Mouse (Mus musculus) small intestine, adult 2 months (tissue): ENCODE measurements around the gene Irx2. TPM values are rescaled to one million over a fixed set of nuclear protein-coding genes. Genes with fewer than 3 reads are reported as not detected.

Experiments
- H3K27ac ChIP-seq: fragments of 200-500 bp; 2 replicates; pipeline ENCODE4 v1.5.1; 2012; ENCODE audit warnings: low read depth, low read length, control low read depth, inconsistent platforms; ENCODE audit not compliant: insufficient read depth
- H3K27me3 ChIP-seq: fragments of 200-500 bp; 2 replicates; pipeline ENCODE4 v1.6.1; 2012; ENCODE audit warnings: mild to moderate bottlenecking, moderate library complexity, low read length, inconsistent platforms; ENCODE audit not compliant: control insufficient read depth, insufficient read depth
- H3K36me3 ChIP-seq: fragments of 200-500 bp; 2 replicates; pipeline ENCODE4 v1.6.1; 2012; ENCODE audit warnings: mild to moderate bottlenecking, low read length, control low read depth, inconsistent platforms; ENCODE audit not compliant: control insufficient read depth, insufficient read depth
- H3K4me1 ChIP-seq: fragments of 200-500 bp; 2 replicates; pipeline ENCODE4 v1.6.1; 2012; ENCODE audit warnings: low read length, inconsistent platforms, mixed read lengths; ENCODE audit not compliant: control insufficient read depth, insufficient read depth, insufficient read length
- H3K4me3 ChIP-seq: fragments of 200-500 bp; 2 replicates; pipeline ENCODE4 v1.5.1; 2012; ENCODE audit warnings: low read depth, mild to moderate bottlenecking, control low read depth, inconsistent platforms, low read length, moderate library complexity
- CTCF ChIP-seq: fragments of 200-500 bp; IDR thresholded peaks from 2 replicates; pipeline ENCODE4 v1.5.1; 2012; ENCODE audit warnings: low read depth, mild to moderate bottlenecking, control low read depth, inconsistent platforms, low read length, moderate library complexity, mixed read lengths; ENCODE audit not compliant: insufficient replicate concordance, insufficient read length; ENCODE audit errors: extremely low read depth
- POLR2A ChIP-seq: fragments of 200-500 bp; IDR thresholded peaks from 2 replicates; pipeline ENCODE4 v1.6.1; 2012; ENCODE audit warnings: low read depth, mild to moderate bottlenecking, control low read depth, inconsistent platforms, low read length, moderate library complexity
- WGBS: fragments of 180-500 bp; shearing (Covaris S2); methylation state at CpG from one replicate; pipeline ENCODE4 v1.1.7; 2018; 5-methylcytosine and 5-hydroxymethylcytosine counted together
- polyA plus RNA-seq: library from polyadenylated mRNA; depleted of rRNA; stranded (reverse); fragments of >200 nt; gene quantifications from 2 replicates; pipeline ENCODE4 v1.2.3, GENCODE M21; 2012; rRNA removed

Irx2 gene
- polyA plus RNA-seq = 0.51 TPM in 1 of 2 replicates, not detected in the other

- Histone ChIP-seq H3K36me3 (no peaks in the 10 kb centered on the region), H3K27me3 (peaks cover 69% of the 10 kb centered on the region), H3K27ac (no peak within 1 kb of the TSS), H3K4me1 (peaks cover 3% of the 10 kb centered on the region; the same call in 1 of the 2 replicates), H3K4me3 (peak within 1 kb of the TSS; percentile 41)
- WGBS = 1% methylated on average over 45 of the region's 45 CpGs
- TF ChIP-seq CTCF = no peak
- TF ChIP-seq POLR2A = no peak
These were observed at the start of gene Irx2 for GRCm38 (mm10) chr13:72628462-72628916. TSS of gene Irx2 (plus strand) at chr13:72628820.

DNA sequence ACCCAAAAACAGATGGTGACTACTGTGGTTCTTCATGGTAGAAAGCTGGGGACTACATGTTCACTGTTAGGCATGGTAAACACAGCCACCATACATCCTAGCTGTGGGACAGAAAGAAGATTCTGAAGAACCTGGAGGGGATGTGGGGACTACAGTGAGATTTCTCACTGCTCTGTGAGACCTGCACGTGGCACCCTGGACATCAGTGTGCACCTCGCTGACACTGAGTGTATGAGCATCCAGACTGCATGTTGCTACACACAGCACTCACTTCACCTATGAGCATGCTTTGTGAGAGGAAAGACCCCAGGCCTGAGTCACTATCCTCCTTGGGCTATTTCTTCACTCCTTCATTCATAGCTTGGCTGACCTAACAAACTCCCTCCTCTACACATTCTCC lies 47.3 kb upstream of the Irx2 start:
- no peak for TF ChIP-seq POLR2A
- no peak overlapping the region for H3K27ac ChIP-seq
- 78% methylated on average over 2 of the region's 2 CpGs for WGBS
- H3K36me3 ChIP-seq = no peaks in the 10 kb centered on the region
- H3K4me3 ChIP-seq = no peak overlapping the region
- H3K27me3 ChIP-seq = no peaks in the 10 kb centered on the region
- no peaks in the 10 kb centered on the region for H3K4me1 ChIP-seq

DNA sequence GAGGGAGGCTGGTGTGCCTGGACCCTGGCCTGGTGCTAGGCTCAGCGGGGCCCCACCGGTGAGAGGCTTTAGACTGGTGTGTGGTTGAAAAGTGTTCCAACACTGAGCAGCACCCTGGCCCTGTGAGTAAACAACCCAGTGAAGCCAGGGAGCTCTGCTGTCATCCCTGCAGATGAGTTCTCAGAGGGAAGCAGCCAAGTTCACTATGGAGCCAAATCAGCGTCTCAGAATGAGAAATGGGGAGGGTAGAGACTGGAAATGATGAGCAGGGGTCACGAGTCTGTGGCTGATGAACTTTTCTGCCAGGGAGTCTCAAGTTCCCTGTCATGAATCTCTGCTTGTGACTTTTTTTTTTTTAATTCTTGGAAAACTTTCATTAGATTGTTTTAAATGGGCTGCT lies 36.1 kb upstream of the Irx2 start:
- Histone ChIP-seq H3K4me1 (no peaks in the 10 kb centered on the region), H3K4me3 (no peak overlapping the region), H3K27me3 (no peaks in the 10 kb centered on the region), H3K36me3 (no peaks in the 10 kb centered on the region), H3K27ac (no peak overlapping the region)
- TF ChIP-seq CTCF (no peak), POLR2A (no peak)
- 41% methylated on average over 4 of the region's 4 CpGs for WGBS

- 18% methylated on average over 6 of the region's 6 CpGs for WGBS
- Histone ChIP-seq H3K4me1 (no peaks in the 10 kb centered on the region), H3K4me3 (no peak overlapping the region), H3K36me3 (no peaks in the 10 kb centered on the region), H3K27ac (no peak overlapping the region), H3K27me3 (no peaks in the 10 kb centered on the region)
- TF ChIP-seq CTCF = no peak
- TF ChIP-seq POLR2A = no peak
These were observed 35.3 kb upstream of the Irx2 start for GRCm38 (mm10) chr13:72593310-72593709.

DNA sequence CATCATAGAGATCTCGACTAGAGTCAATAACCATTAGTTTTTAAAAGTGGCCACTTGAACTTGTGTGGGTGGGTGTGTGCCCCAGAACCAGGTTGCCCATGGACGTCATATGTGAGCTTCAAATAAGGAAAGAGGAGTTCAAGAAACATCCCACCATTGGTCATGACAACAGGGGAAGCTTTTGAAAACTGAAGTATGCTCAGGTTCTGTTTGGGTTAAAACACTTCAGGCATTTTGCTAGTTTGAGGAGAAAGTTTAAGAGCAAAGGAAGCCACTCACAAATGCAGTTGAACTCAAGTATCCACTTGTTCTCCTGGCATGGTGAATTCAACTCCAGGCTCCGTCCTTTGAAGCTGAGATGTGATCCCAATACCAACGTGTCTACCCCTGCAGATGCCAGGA lies 34.9 kb upstream of the Irx2 start:
- no peaks in the 10 kb centered on the region for H3K36me3 ChIP-seq
- H3K27me3 ChIP-seq = no peaks in the 10 kb centered on the region
- WGBS = 32% methylated on average over 4 of the region's 4 CpGs
- no peak for TF ChIP-seq POLR2A
- TF ChIP-seq CTCF = no peak
- H3K4me3 ChIP-seq = no peak overlapping the region
- no peak overlapping the region for H3K27ac ChIP-seq
- H3K4me1 ChIP-seq = no peaks in the 10 kb centered on the region

DNA sequence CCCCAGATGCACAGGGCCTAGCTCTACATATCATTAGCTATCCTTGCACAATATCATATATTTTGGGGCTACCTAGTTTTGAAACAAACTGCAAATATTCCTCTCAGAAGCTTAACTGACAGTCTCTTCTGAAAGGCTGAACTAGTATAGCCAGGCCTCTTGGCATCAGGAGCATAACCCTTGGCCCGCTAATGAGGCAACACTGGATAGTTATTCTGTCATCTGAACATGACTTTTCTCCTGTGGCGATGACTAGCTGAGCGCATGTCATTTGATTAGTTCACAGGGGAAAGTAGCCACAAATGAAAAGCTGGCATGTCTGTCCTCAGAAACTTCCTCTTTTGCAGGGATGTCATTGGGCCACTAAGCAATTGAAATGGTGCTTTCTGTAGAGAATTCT lies 29.4 kb upstream of the Irx2 start:
- no peak overlapping the region for H3K27ac ChIP-seq
- H3K4me1 ChIP-seq = no peaks in the 10 kb centered on the region
- H3K36me3 ChIP-seq = no peaks in the 10 kb centered on the region
- no peak for TF ChIP-seq CTCF
- TF ChIP-seq POLR2A = no peak
- H3K27me3 ChIP-seq = no peaks in the 10 kb centered on the region
- no peak overlapping the region for H3K4me3 ChIP-seq
- 88% methylated on average over 3 of the region's 3 CpGs for WGBS

DNA sequence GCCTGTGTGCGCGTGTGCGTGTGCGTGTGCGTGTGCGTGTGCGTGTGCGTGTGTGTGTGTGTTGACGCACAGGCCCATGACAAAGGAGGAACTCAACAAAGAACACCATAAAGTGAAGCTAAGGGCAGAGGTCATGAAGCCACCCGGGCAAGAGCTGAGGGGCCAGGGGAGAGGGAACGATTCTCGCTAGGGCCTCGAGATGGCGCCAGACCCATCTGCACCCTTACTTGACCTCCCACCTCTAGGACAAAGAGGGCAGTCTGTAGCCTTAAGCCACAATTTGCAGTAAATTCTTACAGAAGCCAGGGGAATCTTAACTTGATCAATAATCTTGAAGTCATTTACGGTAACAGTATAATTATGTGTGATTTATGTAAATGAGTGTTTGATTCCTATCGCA lies 19.9 kb upstream of the Irx2 start:
- TF ChIP-seq POLR2A (no peak), CTCF (no peak)
- H3K36me3 ChIP-seq = no peaks in the 10 kb centered on the region
- no peak overlapping the region for H3K27ac ChIP-seq
- H3K4me3 ChIP-seq = no peak overlapping the region
- no peaks in the 10 kb centered on the region for H3K4me1 ChIP-seq
- H3K27me3 ChIP-seq = no peaks in the 10 kb centered on the region
- 71% methylated on average over 16 of the region's 16 CpGs for WGBS

DNA sequence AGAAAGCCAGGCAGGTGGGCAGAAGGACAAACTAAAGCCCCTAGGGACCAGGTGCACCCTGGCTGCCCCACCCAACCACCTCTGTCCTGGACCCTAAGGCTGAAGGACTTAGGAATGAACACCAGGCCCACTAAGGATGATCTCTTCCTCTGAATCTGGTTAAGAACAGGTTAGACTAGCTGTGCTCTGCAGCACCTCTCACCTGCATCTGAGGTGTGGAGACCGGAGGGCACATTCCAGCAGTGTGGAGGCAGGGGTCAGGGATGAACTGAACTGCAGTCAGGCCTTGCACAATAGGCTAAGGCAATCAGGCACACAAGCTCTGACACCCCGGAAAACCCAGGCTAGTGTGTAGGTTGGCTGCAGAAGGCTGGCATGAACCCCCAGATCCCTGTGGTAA lies 18.3 kb upstream of the Irx2 start:
- no peak for TF ChIP-seq CTCF
- Histone ChIP-seq H3K4me1 (no peaks in the 10 kb centered on the region), H3K27ac (no peak overlapping the region), H3K36me3 (no peaks in the 10 kb centered on the region), H3K4me3 (no peak overlapping the region), H3K27me3 (no peaks in the 10 kb centered on the region)
- 78% methylated on average over 2 of the region's 2 CpGs for WGBS
